Mouse (Mus musculus) intestine, embryonic 16.5 days (tissue): ENCODE measurements at regions not wholly inside any gene's neighbourhood (a gene's known extent, or its start where the extent isn't known, plus 50 kb on each side); places are given as distances from the start of the nearest gene placed in this dataset.

Experiments
- ATAC-seq: fragments of 200-750 bp; cut with Nextera tagmentation; 2 replicates; pipeline ENCODE4 v1.8.0; 2017; ENCODE audit warnings: moderate TSS enrichment, moderate library complexity
- H3K27ac ChIP-seq: fragments of 300-500 bp; sonication (generic); 2 replicates; pipeline ENCODE4 v1.5.1; 2014; ENCODE audit warnings: mild to moderate bottlenecking, low read length
- H3K27me3 ChIP-seq: fragments of 300-500 bp; sonication (generic); replicated peaks from 2 replicates; pipeline ENCODE4 v1.6.1; 2014; ENCODE audit warnings: low read length, control low read depth, mixed read lengths; ENCODE audit not compliant: control insufficient read depth, insufficient read depth
- H3K36me3 ChIP-seq: fragments of 300-500 bp; sonication (generic); 2 replicates; pipeline ENCODE4 v1.6.1; 2014; ENCODE audit warnings: low read length, control low read depth; ENCODE audit not compliant: control insufficient read depth, insufficient read depth
- H3K4me1 ChIP-seq: fragments of 300-500 bp; sonication (generic); 2 replicates; pipeline ENCODE4 v1.6.1; 2014; ENCODE audit warnings: low read length, control low read depth, mixed read lengths; ENCODE audit not compliant: control insufficient read depth, insufficient read depth
- H3K4me2 ChIP-seq: fragments of 300-500 bp; sonication (generic); 2 replicates; pipeline ENCODE4 v1.6.1; 2014; ENCODE audit warnings: low read depth, low read length, control low read depth
- H3K4me3 ChIP-seq: fragments of 300-500 bp; sonication (generic); 2 replicates; pipeline ENCODE4 v1.5.1; 2014; ENCODE audit warnings: mild to moderate bottlenecking, low read length
- H3K9ac ChIP-seq: fragments of 300-500 bp; sonication (generic); 2 replicates; pipeline ENCODE4 v1.6.1; 2014; ENCODE audit warnings: low read depth, low read length
- H3K9me3 ChIP-seq: fragments of 300-500 bp; sonication (generic); 2 replicates; pipeline ENCODE4 v1.6.1; 2016; ENCODE audit warnings: low read length, control low read depth; ENCODE audit not compliant: control insufficient read depth
- WGBS: fragments of 180-500 bp; shearing (Covaris S2); extraction: QIAGEN DNeasy Blood & Tissue Kit; methylation state at CpG from one replicate; pipeline ENCODE4 v1.1.7; 2014; 5-methylcytosine and 5-hydroxymethylcytosine counted together

DNA sequence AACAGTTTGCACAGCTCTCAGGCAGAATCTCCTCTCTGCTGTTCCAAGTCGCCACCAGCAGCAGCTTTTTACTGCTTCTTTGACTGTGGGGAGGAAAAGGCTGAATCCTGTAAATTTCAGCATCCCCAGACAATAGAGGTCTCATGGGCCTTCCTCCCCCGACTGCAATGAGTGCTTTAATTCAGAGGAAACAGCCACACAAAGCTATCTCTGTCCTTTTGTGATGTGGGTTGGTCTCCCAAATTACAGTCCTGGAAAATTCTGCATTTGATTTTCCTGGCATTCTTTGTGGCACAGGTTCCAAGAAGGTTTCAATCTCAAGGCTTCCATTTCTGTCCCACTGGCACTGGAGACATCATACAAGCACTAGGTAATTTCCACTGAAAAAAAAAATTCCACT is 152.6 kb upstream of the Nmur2 start:
- ATAC-seq, result no peak
- H3K9me3 ChIP-seq, result no peaks in the 10 kb centered on the region
- H3K4me3 ChIP-seq, result no peak overlapping the region
- H3K36me3 ChIP-seq, result no peaks in the 10 kb centered on the region
- H3K9ac ChIP-seq, result no peak overlapping the region
- no peaks in the 10 kb centered on the region for H3K4me1 ChIP-seq
- WGBS, result 75% methylated on average over 2 of the region's 2 CpGs
- no peaks in the 10 kb centered on the region for H3K27me3 ChIP-seq
- no peak overlapping the region for H3K27ac ChIP-seq
- H3K4me2 ChIP-seq, result no peak overlapping the region

DNA sequence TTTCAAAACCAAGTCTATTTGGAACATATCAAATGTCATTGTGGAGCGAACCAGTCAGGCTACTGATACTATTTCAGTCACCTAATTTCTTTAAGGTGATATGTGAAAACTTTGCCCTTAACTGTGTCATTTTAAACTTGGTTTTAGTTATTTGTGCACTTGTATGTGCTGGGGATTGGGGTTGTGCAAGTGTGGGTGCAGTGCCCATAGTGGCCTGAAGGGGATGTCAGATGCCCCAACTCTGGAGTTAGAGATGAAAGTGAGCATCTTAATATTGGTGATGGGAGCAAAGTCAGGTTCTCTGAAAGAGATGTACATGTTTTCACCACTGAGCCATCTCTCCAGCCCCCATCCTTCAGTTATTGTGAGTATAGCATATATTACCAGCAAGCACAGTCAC is 133.1 kb upstream of the Nmur2 start:
- H3K9ac ChIP-seq, result no peak overlapping the region
- H3K4me2 ChIP-seq, result no peak overlapping the region
- no peaks in the 10 kb centered on the region for H3K36me3 ChIP-seq
- no peaks in the 10 kb centered on the region for H3K9me3 ChIP-seq
- no peak overlapping the region for H3K27ac ChIP-seq
- no peak for ATAC-seq
- 86% methylated on average over 1 of the region's 1 CpGs for WGBS
- no peaks in the 10 kb centered on the region for H3K27me3 ChIP-seq
- no peaks in the 10 kb centered on the region for H3K4me1 ChIP-seq
- H3K4me3 ChIP-seq, result no peak overlapping the region

DNA sequence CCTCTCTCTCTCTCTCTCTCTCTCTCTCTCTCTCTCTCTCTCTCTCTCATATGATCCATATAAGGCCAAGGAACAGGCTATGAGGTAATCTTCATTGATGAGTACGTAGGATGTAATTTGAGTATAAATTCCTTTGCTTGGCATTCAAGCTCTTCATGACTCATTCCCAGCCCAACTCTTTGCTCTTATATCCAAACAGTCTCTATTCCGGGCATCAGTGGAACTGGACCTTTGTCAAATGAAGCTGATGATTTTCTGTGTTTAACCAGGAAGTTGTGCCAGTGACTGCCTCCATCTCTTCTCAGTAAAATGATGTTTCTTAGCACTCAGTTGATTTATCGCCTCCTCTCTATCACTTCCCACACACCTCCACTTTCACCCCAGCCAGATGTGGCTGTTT is 132.4 kb upstream of the Nmur2 start:
- H3K4me3 ChIP-seq, result no peak overlapping the region
- H3K9me3 ChIP-seq, result no peaks in the 10 kb centered on the region
- 75% methylated on average over 3 of the region's 3 CpGs for WGBS
- no peak overlapping the region for H3K27ac ChIP-seq
- no peak overlapping the region for H3K4me2 ChIP-seq
- no peaks in the 10 kb centered on the region for H3K27me3 ChIP-seq
- no peaks in the 10 kb centered on the region for H3K4me1 ChIP-seq
- H3K9ac ChIP-seq, result no peak overlapping the region
- no peaks in the 10 kb centered on the region for H3K36me3 ChIP-seq
- no peak for ATAC-seq

DNA sequence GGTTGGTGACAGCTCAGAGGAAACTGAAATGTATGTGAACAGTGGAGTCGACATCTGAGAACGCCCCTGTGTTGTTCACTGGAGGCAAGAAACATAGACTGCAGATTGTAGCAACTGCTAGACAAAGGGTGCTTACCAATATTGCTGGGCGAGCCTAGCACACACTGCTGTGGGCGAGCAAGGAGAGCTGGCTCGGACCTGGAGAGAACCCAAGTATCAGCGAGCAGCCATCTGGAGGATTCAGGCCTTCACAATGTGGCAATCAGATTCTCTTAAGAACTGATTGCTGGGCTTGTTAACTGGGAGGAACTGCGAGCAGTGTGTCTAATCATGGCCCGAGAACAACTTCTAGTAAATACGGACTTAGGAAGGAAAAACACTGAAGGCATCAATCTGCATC is 128.8 kb upstream of the Nmur2 start:
- Histone ChIP-seq H3K9ac (no peak overlapping the region), H3K27me3 (no peaks in the 10 kb centered on the region), H3K4me2 (no peak overlapping the region), H3K4me1 (no peaks in the 10 kb centered on the region), H3K9me3 (no peaks in the 10 kb centered on the region), H3K27ac (no peak overlapping the region), H3K4me3 (no peak overlapping the region), H3K36me3 (no peaks in the 10 kb centered on the region)
- ATAC-seq, result no peak
- 81% methylated on average over 9 of the region's 9 CpGs for WGBS

DNA sequence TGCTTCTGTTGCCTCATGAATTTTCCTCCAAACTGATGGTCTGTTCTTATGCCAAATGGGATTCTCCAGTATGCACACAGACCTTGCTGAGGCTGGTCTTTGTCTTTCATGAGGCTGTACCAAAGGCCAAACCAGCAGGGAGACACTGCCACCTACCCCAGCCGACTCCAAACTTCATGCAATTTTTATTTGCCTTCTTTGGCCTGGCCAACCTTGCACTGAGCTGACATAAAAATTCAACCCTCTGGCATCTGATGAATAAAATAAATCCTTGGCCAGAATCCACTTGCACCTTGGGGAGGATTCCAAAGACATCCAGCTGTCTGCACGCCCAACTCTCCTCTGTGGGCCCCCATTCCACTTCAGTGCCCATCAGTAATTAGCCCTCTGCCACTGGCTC is 126.0 kb upstream of the Nmur2 start:
- ATAC-seq, result no peak
- Histone ChIP-seq H3K4me3 (no peak overlapping the region), H3K36me3 (no peaks in the 10 kb centered on the region), H3K27me3 (no peaks in the 10 kb centered on the region), H3K4me1 (no peaks in the 10 kb centered on the region), H3K27ac (no peak overlapping the region), H3K9ac (no peak overlapping the region), H3K9me3 (no peaks in the 10 kb centered on the region), H3K4me2 (no peak overlapping the region)
- WGBS, result 66% methylated on average over 2 of the region's 2 CpGs

DNA sequence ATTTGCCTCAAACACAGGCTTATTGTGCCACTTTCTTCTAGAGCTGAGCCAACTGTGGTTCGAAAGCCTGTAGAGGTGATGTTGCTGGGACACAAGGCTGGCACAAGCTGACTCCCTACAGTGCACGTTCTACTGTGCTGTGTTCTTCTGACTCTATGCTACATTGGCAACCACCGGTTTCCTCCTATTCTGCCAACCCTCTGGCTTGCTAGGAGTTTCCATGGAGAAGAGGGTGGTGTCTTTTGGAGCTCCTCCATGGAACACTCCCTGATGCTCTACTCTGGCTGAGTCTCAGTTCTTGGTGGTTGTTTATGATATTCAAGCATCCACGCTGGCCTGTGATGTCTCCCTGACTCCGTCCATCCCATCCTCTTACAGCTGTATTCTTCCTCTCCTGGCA is 124.9 kb upstream of the Nmur2 start:
- H3K36me3 ChIP-seq, result no peaks in the 10 kb centered on the region
- no peaks in the 10 kb centered on the region for H3K9me3 ChIP-seq
- H3K4me2 ChIP-seq, result no peak overlapping the region
- no peak for ATAC-seq
- no peak overlapping the region for H3K27ac ChIP-seq
- no peak overlapping the region for H3K4me3 ChIP-seq
- no peaks in the 10 kb centered on the region for H3K27me3 ChIP-seq
- 77% methylated on average over 5 of the region's 5 CpGs for WGBS
- H3K9ac ChIP-seq, result no peak overlapping the region
- H3K4me1 ChIP-seq, result no peaks in the 10 kb centered on the region

DNA sequence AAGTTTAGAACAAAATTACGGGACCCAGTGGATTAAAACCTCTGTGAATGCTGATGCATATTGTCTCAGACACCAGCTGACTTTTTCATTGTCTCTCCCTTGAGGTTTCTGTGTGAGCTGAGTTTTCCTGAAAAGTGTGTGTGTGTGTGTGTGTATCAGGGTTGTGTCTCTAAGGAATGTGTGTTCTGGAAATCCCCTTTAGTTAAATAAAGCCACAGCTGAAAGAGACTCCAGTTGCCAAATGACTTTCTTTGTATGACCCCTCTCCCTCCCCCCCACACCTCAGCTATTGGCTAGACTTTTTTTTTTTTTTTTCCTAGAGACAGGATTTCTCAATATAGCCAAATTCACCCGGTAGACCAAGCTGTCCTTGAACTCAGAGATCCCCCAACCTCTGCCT is 119.5 kb upstream of the Nmur2 start:
- H3K9ac ChIP-seq, result no peak overlapping the region
- H3K4me3 ChIP-seq, result no peak overlapping the region
- H3K27ac ChIP-seq, result no peak overlapping the region
- H3K4me1 ChIP-seq, result no peaks in the 10 kb centered on the region
- no peaks in the 10 kb centered on the region for H3K36me3 ChIP-seq
- no peaks in the 10 kb centered on the region for H3K27me3 ChIP-seq
- whole genome bisulfite sequencing, result 48% methylated on average over 2 of the region's 2 CpGs
- H3K4me2 ChIP-seq, result no peak overlapping the region
- ATAC-seq, result no peak
- no peaks in the 10 kb centered on the region for H3K9me3 ChIP-seq

DNA sequence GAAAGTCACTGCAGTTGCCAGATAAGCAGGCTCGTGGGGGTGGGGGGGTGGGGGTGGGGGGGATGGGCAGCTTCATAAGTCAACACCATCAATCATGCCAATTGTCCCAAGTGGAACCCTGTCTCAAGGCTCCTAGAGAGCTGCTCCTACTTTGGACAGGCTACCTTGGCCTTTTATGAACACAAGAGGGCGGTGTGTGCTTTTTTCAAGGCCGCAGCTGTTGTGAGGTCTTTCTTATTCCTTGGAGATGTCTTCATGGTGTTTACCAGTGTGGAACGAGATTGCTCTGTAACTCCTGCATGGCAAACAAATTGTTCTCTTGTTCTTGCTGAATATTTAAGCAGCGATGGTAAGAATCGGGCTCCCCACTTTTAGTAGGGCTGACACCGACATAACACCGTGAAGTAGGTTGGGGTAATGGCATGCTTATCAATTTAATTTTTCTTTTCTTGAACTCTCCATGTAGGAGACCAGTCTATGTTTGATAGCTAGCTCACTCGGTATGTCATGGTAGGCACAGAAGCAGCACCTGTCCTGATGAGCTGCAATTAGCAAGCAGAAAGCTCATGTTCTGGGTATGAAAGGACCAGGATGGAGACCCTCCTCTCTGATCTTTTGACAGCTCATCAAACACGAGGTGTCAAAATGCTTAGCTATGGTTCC is 118.7 kb upstream of the Nmur2 start:
- no peak for ATAC-seq
- 45% methylated on average over 10 of the region's 10 CpGs for WGBS
- Histone ChIP-seq H3K27me3 (no peaks in the 10 kb centered on the region), H3K4me3 (no peak overlapping the region), H3K9ac (no peak overlapping the region), H3K36me3 (no peaks in the 10 kb centered on the region), H3K27ac (no peak overlapping the region), H3K9me3 (no peaks in the 10 kb centered on the region), H3K4me1 (no peaks in the 10 kb centered on the region), H3K4me2 (no peak overlapping the region)

DNA sequence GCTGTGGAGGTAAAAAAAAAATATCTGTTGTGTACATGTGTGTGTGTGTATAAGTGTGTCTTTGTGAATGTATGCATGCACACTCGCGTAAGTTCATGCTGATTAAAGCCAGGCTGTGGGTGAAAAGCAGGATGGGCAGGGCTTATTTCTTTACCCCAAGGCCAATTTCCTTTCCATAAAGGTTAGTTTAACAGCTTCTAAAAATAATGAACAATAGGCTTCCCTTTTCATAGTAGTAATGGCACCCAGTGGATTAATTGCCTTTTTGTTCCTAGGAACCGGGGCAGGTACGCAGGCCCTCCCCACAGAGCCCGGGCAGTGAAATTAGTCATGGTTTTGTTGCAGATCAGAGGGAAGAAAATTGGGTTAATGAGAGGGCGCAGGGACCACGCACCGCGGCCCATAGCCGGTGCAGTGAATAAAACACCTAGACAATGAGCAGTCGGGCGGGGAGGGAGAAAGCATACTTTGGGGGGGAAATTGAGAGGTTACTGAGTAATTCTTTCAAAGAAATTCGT is 110.1 kb upstream of the Nmur2 start:
- 60% methylated on average over 13 of the region's 13 CpGs for WGBS
- no peak for ATAC-seq
- Histone ChIP-seq H3K4me3 (no peak overlapping the region), H3K36me3 (no peaks in the 10 kb centered on the region), H3K27ac (no peak overlapping the region), H3K27me3 (no peaks in the 10 kb centered on the region), H3K9ac (no peak overlapping the region), H3K9me3 (no peaks in the 10 kb centered on the region), H3K4me1 (no peaks in the 10 kb centered on the region), H3K4me2 (no peak overlapping the region)

DNA sequence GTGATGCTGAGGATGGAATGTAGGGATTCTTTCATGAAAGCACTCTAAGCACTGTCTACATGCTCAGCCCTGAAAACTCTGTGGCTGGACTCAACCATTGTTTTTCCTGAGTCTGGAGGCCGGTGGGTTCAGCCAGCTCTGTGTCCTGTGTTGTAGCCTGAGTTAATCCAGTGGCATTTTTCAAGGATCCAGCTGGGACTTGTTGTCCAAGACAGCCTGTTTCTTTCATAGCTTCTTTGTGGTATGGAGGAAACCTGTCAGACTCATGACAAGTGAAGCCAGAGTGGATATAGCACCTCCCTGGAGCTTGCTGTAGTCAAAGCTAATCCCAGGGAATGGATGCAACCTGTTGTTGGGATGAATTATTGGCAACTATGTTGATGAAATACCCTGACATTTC is 108.9 kb upstream of the Nmur2 start:
- Histone ChIP-seq H3K9me3 (no peaks in the 10 kb centered on the region), H3K27me3 (no peaks in the 10 kb centered on the region), H3K27ac (no peak overlapping the region), H3K9ac (no peak overlapping the region), H3K36me3 (no peaks in the 10 kb centered on the region), H3K4me2 (no peak overlapping the region), H3K4me3 (no peak overlapping the region), H3K4me1 (no peaks in the 10 kb centered on the region)
- WGBS, result 55% methylated on average over 1 of the region's 1 CpGs
- no peak for ATAC-seq
